Mouse (Mus musculus): ENCODE measurements around the gene Mtmr3. TPM values are rescaled to one million over a fixed set of nuclear protein-coding genes. Genes with fewer than 3 reads are reported as not detected.
"Not testable (repeated sequence)": the region's sequence is repeated elsewhere in the genome, so short reads cannot be mapped to it uniquely, and the experiment has no call there.

The Mtmr3 gene
- polyA plus RNA-seq, 1 experiment from 2014 or later = 32.8 TPM

DNA sequence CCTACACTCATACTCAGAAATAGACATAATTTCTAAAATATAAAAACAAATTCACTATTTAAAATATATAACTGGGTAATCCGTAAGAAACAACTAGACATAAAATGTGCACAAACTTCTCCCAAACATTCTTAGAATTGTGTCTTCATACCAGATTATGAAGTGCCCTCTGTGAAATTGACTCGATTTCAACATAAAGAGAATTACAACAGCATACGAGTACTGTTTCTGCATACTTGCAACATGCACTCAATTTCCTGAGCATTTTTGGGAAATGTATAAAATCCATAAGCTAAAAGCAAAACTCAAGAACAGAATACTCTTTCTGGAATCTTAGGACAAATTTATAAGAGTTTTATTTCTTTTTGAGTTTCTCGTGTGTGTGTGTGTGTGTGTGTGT, 2.9 kb downstream of the Mtmr3 start:
- no peak overlapping the region for H3K4me2 ChIP-seq (ENCODE audit: low read depth, low read length)
- no peaks in the 10 kb centered on the region for H3K27me3 ChIP-seq (ENCODE audit: control insufficient read depth, insufficient read depth, low read length)
- H3K4me3 ChIP-seq (ENCODE audit: low read depth, low read length) = no peak overlapping the region
- ATAC-seq (ENCODE audit: low read depth) = no peak
- peaks cover 11% of the 10 kb centered on the region for H3K4me1 ChIP-seq (ENCODE audit: control insufficient read depth, insufficient read depth, low read length)
- no peak overlapping the region for H3K27ac ChIP-seq (ENCODE audit: low read depth, low read length)
- H3K36me3 ChIP-seq (ENCODE audit: control insufficient read depth, insufficient read depth, low read length) = no peaks in the 10 kb centered on the region
- 90% methylated on average over 4 of the region's 4 CpGs for WGBS
- H3K9me3 ChIP-seq (ENCODE audit: control insufficient read depth, low read length) = no peaks in the 10 kb centered on the region
- no peak overlapping the region for H3K9ac ChIP-seq (replicated peaks; ENCODE audit: low read depth, low read length)

DNA sequence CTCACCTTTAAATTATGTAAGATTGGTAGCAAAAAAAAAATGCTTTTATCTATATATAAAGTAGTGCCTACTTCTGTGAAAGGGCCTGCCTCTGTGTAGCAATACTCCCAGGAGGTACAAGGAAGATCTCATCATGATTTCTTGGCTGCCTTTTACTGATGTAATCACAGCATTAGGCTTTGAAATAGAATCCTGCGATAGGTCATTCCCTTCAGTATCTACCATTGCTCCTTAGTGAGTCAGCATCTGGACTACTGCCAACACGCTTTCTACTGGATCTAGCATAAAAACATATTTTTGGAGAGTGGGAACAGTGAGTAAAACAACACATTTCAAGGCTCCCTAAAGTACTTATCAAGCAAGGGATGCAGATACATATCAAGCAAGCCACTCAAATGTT, 16.0 kb downstream of the Mtmr3 start:
- Histone ChIP-seq H3K36me3 (ENCODE audit: control insufficient read depth, insufficient read depth, low read length) (no peaks in the 10 kb centered on the region), H3K9me3 (ENCODE audit: control insufficient read depth, low read length) (no peaks in the 10 kb centered on the region), H3K27ac (ENCODE audit: low read depth, low read length) (no peak overlapping the region), H3K27me3 (ENCODE audit: control insufficient read depth, insufficient read depth, low read length) (no peaks in the 10 kb centered on the region), H3K4me1 (ENCODE audit: control insufficient read depth, insufficient read depth, low read length) (peaks cover 3% of the 10 kb centered on the region; the same call in 1 of the 2 replicates), H3K9ac (replicated peaks; ENCODE audit: low read depth, low read length) (no peak overlapping the region), H3K4me2 (ENCODE audit: low read depth, low read length) (no peak overlapping the region), H3K4me3 (ENCODE audit: low read depth, low read length) (no peak overlapping the region)
- ATAC-seq (ENCODE audit: low read depth) = no peak
- 72% methylated on average over 2 of the region's 2 CpGs for WGBS

DNA sequence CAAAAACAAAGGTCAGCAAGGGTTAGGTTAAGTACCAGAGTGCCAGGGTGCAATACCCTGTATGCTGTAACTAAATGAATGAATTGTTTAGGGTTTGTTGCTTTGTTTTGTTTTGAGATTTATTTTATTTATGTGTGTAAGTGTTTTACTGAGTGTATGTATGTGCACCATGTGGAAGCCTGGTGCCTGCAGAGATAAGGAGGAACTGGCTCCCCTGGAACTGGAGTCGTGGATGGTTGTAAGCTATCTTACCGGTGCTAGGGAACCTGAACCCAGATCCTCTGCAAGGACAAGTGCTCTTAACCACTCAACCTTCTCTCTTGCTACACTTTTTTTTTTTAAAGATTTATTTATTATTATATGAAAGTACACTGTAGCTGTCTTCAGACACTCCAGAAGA, 17.6 kb downstream of the Mtmr3 start:
- 93% methylated on average over 2 of the region's 2 CpGs for WGBS
- H3K27ac ChIP-seq (ENCODE audit: low read depth, low read length) = no peak overlapping the region
- H3K4me3 ChIP-seq (ENCODE audit: low read depth, low read length) = no peak overlapping the region
- peaks cover 3% of the 10 kb centered on the region; the same call in 1 of the 2 replicates for H3K4me1 ChIP-seq (ENCODE audit: control insufficient read depth, insufficient read depth, low read length)
- no peaks in the 10 kb centered on the region for H3K36me3 ChIP-seq (ENCODE audit: control insufficient read depth, insufficient read depth, low read length)
- no peak for ATAC-seq (ENCODE audit: low read depth)
- no peak overlapping the region for H3K4me2 ChIP-seq (ENCODE audit: low read depth, low read length)
- no peak overlapping the region for H3K9ac ChIP-seq (replicated peaks; ENCODE audit: low read depth, low read length)
- H3K9me3 ChIP-seq (ENCODE audit: control insufficient read depth, low read length) = no peaks in the 10 kb centered on the region
- H3K27me3 ChIP-seq (ENCODE audit: control insufficient read depth, insufficient read depth, low read length) = no peaks in the 10 kb centered on the region

DNA sequence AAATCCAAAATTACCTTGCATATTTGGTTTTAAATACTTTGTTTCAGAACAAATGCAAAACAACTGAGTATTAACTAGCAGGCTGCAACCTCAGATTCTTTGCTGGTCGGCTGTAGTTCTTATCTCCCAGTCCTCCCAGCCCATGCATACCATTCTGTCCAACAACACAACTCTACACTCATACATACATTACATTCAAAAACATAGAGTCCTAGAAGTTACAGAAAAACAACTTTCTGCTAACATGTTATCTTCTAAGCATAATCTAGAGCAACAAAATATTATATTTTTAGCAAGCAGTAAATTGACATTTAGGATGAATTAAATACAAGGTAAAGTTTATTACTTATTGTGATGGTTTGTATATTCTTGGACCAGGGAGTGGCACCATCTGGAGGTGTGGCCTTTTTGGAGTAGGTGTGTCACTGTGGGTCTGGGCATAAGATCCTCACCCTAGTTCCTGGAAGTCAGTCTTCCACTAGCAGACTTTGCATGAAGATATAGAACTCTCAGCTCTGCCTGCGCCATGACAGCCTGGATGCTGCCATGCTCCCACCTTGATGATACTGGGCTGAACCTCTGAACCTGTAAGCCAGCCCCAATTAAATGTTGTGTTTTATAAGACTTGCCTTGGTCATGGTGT, 18.5 kb downstream of the Mtmr3 start:
- not testable (repeated sequence) for H3K4me1 ChIP-seq (ENCODE audit: control insufficient read depth, insufficient read depth, low read length); H3K36me3 ChIP-seq (ENCODE audit: control insufficient read depth, insufficient read depth, low read length); H3K27ac ChIP-seq (ENCODE audit: low read depth, low read length); H3K4me3 ChIP-seq (ENCODE audit: low read depth, low read length); H3K27me3 ChIP-seq (ENCODE audit: control insufficient read depth, insufficient read depth, low read length); H3K4me2 ChIP-seq (ENCODE audit: low read depth, low read length); H3K9me3 ChIP-seq (ENCODE audit: control insufficient read depth, low read length); ATAC-seq (ENCODE audit: low read depth); H3K9ac ChIP-seq (replicated peaks; ENCODE audit: low read depth, low read length)
- 92% methylated on average over 2 of the region's 2 CpGs for WGBS

DNA sequence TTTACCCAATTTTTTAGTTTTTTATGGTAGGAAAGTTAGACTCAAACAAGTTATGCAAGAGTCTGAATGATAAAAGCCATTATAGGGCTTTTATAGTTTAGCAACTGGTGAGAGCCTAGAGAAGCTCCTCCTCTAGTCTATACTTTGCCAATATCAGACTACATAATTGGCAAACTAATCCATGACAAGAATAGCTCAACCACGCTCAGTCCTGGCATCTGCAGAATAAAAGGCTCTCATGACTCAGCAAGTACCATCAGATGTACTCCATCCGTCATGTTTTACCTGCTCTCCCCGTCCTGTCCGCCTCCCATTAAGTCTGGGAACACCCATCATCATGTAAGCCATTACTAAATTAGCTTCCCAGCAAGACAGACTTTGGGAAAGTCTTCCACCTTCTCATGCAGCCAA, 23.2 kb downstream of the Mtmr3 start:
- Histone ChIP-seq H3K4me3 (ENCODE audit: low read depth, low read length) (no peak overlapping the region), H3K4me2 (ENCODE audit: low read depth, low read length) (no peak overlapping the region), H3K36me3 (ENCODE audit: control insufficient read depth, insufficient read depth, low read length) (no peaks in the 10 kb centered on the region), H3K9me3 (ENCODE audit: control insufficient read depth, low read length) (no peaks in the 10 kb centered on the region), H3K27ac (ENCODE audit: low read depth, low read length) (no peak overlapping the region), H3K27me3 (ENCODE audit: control insufficient read depth, insufficient read depth, low read length) (no peaks in the 10 kb centered on the region), H3K9ac (replicated peaks; ENCODE audit: low read depth, low read length) (no peak overlapping the region), H3K4me1 (ENCODE audit: control insufficient read depth, insufficient read depth, low read length) (no peaks in the 10 kb centered on the region; the same call in 1 of the 2 replicates)
- WGBS = 81% methylated on average over 4 of the region's 4 CpGs
- no peak for ATAC-seq (ENCODE audit: low read depth)

DNA sequence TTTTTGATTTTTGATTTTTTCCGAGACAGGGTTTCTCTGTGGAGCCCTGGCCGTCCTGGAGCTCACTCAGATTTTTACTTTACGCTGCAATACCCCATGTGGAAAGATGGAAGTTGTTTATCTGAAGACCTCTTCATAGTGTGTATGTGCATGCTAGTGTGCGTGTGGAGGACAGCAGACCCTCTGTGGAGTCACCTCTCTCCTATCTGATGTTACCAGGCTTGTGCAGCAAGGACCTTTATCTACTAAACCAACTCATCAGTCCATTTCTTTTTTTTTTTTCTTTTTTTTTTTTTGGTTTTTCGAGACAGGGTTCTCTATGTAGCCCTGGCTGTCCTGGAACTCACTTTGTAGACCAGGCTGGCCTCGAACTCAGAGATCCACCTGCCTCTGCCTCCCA, 28.3 kb downstream of the Mtmr3 start:
- H3K4me3 ChIP-seq (ENCODE audit: low read depth, low read length) = no peak overlapping the region
- no peaks in the 10 kb centered on the region for H3K36me3 ChIP-seq (ENCODE audit: control insufficient read depth, insufficient read depth, low read length)
- no peaks in the 10 kb centered on the region for H3K4me1 ChIP-seq (ENCODE audit: control insufficient read depth, insufficient read depth, low read length)
- no peak overlapping the region for H3K9ac ChIP-seq (replicated peaks; ENCODE audit: low read depth, low read length)
- ATAC-seq (ENCODE audit: low read depth) = no peak
- 94% methylated on average over 6 of the region's 6 CpGs for WGBS
- no peak overlapping the region for H3K4me2 ChIP-seq (ENCODE audit: low read depth, low read length)
- no peak overlapping the region for H3K27ac ChIP-seq (ENCODE audit: low read depth, low read length)
- H3K27me3 ChIP-seq (ENCODE audit: control insufficient read depth, insufficient read depth, low read length) = no peaks in the 10 kb centered on the region
- no peaks in the 10 kb centered on the region for H3K9me3 ChIP-seq (ENCODE audit: control insufficient read depth, low read length)

DNA sequence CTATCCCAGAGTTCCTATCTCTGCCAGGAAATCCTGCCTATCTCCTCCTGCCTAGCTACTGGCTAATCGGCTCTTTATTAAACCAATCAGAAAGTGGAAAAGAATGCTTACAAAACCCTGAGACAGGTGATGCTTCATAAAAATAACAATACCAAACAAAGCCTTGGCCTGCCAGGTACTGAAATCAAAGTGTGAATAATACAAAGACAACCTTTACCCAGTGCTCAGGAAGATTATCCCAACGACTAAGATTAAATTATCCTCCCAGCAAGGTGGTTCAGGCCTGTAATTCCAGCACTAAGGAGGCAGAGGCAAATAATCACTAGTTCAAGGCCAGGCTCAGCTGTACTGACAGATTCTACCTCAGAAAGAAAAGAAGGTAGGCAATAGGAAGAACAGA, 29.1 kb downstream of the Mtmr3 start:
- Histone ChIP-seq H3K9me3 (ENCODE audit: control insufficient read depth, low read length) (no peaks in the 10 kb centered on the region), H3K4me2 (ENCODE audit: low read depth, low read length) (no peak overlapping the region), H3K27me3 (ENCODE audit: control insufficient read depth, insufficient read depth, low read length) (no peaks in the 10 kb centered on the region), H3K36me3 (ENCODE audit: control insufficient read depth, insufficient read depth, low read length) (no peaks in the 10 kb centered on the region), H3K9ac (replicated peaks; ENCODE audit: low read depth, low read length) (no peak overlapping the region), H3K4me3 (ENCODE audit: low read depth, low read length) (no peak overlapping the region), H3K27ac (ENCODE audit: low read depth, low read length) (no peak overlapping the region), H3K4me1 (ENCODE audit: control insufficient read depth, insufficient read depth, low read length) (no peaks in the 10 kb centered on the region)
- ATAC-seq (ENCODE audit: low read depth) = no peak
- 92% methylated on average over 2 of the region's 2 CpGs for WGBS

DNA sequence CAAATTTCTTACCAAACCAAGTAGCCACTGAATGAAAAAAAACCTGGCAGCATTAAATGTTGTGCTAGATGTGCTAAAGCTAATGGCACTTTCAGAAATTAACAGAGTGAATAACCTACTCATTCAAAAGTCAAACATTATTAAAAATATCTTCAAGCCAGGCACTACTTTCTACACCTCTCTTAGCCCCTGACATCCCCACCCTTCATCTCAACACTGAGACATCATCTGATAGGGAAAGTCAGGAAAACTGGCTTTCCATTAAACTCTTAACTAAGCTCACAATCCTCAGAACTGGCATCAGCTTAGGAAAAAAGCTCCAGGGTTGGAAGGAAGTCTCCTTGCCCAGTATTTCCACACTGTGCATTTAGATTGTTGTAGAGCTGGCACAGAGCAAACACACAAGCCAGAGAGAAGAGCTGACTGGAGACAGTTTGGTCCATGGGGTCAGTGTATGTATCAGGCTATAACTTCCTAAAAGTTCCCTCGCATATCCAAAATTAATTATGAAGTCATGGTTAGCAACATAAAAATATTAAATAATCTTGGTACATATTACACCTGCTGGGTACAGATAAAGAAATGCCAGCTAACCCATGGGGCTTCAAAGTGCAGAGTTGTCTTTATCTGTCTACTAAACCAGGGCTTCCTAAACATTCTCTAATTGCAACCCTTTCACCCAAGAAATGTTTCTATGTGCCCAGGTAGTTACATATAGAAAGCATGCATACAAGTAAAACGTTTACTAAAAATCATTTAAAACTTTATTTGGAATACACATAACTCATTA, 41.2 kb downstream of the Mtmr3 start:
- no peak overlapping the region for H3K27ac ChIP-seq (ENCODE audit: low read depth, low read length)
- WGBS = 90% methylated on average over 2 of the region's 2 CpGs
- H3K4me3 ChIP-seq (ENCODE audit: low read depth, low read length) = no peak overlapping the region
- H3K9ac ChIP-seq (replicated peaks; ENCODE audit: low read depth, low read length) = no peak overlapping the region
- H3K4me2 ChIP-seq (ENCODE audit: low read depth, low read length) = no peak overlapping the region
- no peaks in the 10 kb centered on the region for H3K36me3 ChIP-seq (ENCODE audit: control insufficient read depth, insufficient read depth, low read length)
- H3K27me3 ChIP-seq (ENCODE audit: control insufficient read depth, insufficient read depth, low read length) = no peaks in the 10 kb centered on the region
- ATAC-seq (ENCODE audit: low read depth) = no peak
- no peaks in the 10 kb centered on the region for H3K4me1 ChIP-seq (ENCODE audit: control insufficient read depth, insufficient read depth, low read length)
- no peaks in the 10 kb centered on the region for H3K9me3 ChIP-seq (ENCODE audit: control insufficient read depth, low read length)

DNA sequence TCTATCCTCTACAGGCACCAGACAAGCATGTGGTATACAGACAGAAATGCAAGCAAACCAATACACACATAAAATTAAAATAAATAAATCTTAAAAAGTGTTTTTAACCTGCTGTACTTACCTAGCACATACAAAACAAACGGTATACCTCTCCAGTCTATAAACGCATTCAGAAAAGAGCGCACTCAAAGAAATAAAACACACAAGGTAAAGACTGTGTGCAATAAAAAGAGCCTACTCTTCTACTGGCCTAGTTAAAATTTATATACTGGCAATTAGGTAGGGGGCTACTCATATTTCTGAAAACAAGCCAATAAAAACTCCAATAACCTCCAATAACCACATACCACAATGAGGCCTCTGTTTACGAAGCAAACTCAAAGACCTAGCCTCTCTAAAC, 47.1 kb downstream of the Mtmr3 start:
- H3K4me3 ChIP-seq (ENCODE audit: low read depth, low read length) = no peak overlapping the region
- H3K9me3 ChIP-seq (ENCODE audit: control insufficient read depth, low read length) = no peaks in the 10 kb centered on the region
- H3K4me2 ChIP-seq (ENCODE audit: low read depth, low read length) = no peak overlapping the region
- no peak overlapping the region for H3K27ac ChIP-seq (ENCODE audit: low read depth, low read length)
- no peak for ATAC-seq (ENCODE audit: low read depth)
- H3K27me3 ChIP-seq (ENCODE audit: control insufficient read depth, insufficient read depth, low read length) = no peaks in the 10 kb centered on the region
- H3K9ac ChIP-seq (replicated peaks; ENCODE audit: low read depth, low read length) = no peak overlapping the region
- no peaks in the 10 kb centered on the region for H3K36me3 ChIP-seq (ENCODE audit: control insufficient read depth, insufficient read depth, low read length)
- WGBS = 75% methylated on average over 4 of the region's 4 CpGs
- H3K4me1 ChIP-seq (ENCODE audit: control insufficient read depth, insufficient read depth, low read length) = no peaks in the 10 kb centered on the region
